In the genomic region with DNA sequence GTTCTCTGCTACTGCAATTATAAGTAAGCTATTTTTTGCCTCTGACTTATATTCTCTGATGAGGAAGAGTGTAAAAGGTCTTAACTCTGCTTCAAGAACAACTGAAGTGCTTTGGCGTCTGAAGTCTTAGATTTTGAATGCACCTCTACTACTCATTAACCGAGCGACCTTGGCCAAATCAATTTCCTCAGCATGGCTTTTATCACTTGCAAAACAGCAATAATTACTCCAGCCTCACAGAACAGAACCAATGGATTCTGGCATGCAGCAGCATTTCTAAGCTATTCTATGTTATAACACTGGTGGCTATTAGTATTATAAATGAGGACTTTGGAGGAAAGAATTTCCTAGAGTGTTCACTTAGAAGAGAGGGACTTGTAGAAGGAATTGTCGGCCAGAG, we compare ENCODE assay signal across 27 mouse cellular contexts.
DNase-seq lines count a peak whose midpoint lies in the region; ATAC-seq and TF ChIP-seq lines count a peak whose summit lies in the region.
"Had no signal": no experiment of that assay in that cellular context is flagged by ENCODE, and none has a peak within 500 bp of the region (broad histone marks: within the 10 kb centered on the region; RNA-seq: fewer than 3 reads in every experiment).

No protein-coding gene starts in this region.

- H3K4me2 ChIP-seq in kidney, embryonic 14.5 days (replicated peaks; ENCODE audit: low read depth, low read length), result no peak overlapping the region
- H3K4me2 ChIP-seq in midbrain, embryonic 15.5 days, result no peak overlapping the region
- H3K4me2 ChIP-seq: embryonic facial prominence, embryonic 12.5 days; hindbrain, embryonic 15.5 days; liver, embryonic 12.5 days; midbrain, embryonic 12.5 days; neural tube, embryonic 13.5 days had no signal

- CTCF ChIA-PET in Patski (lab: Charles Lee), result interaction anchor here (0.9 to 1.0 kb wide), 2 partner anchors 10 to 26 kb away, joined by 3 read pairs; no protein-coding TSS in a partner anchor

- H3K27ac ChIP-seq in kidney, embryonic 14.5 days (ENCODE audit: low read depth, low read length), result peak overlapping the region; percentile 27; the same call in 1 of the 2 replicates
- H3K27ac ChIP-seq in heart, embryonic 10.5 days, result no peak overlapping the region
- no peak overlapping the region for H3K27ac ChIP-seq in midbrain, embryonic 15.5 days
- H3K27ac ChIP-seq: embryonic facial prominence, embryonic 12.5 days; hindbrain, embryonic 10.5 days; hindbrain, embryonic 15.5 days; layer of hippocampus, adult 2 months; liver, embryonic 12.5 days; midbrain, embryonic 12.5 days; neural tube, embryonic 13.5 days had no signal

- no peak for TF ChIP-seq CTCF in Patski (IDR thresholded peaks at IDR 0.05)

- H3K9me3 ChIP-seq in kidney, embryonic 14.5 days (ENCODE audit: control insufficient read depth, low read length), result 0 out of 2 replicates have a peak, but pooled peaks cover 2% of the 10 kb centered on the region
- H3K9me3 ChIP-seq in heart, embryonic 10.5 days, result peaks cover 5% of the 10 kb centered on the region
- H3K9me3 ChIP-seq in midbrain, embryonic 15.5 days, result no peaks in the 10 kb centered on the region
- H3K9me3 ChIP-seq: hindbrain, embryonic 15.5 days; liver, embryonic 12.5 days; megakaryocyte, embryonic 14.5 days; neural tube, embryonic 13.5 days had no signal

- H3K4me3 ChIP-seq in kidney, embryonic 14.5 days (ENCODE audit: low read length), result no peak overlapping the region
- H3K4me3 ChIP-seq in heart, embryonic 10.5 days, result no peak overlapping the region
- H3K4me3 ChIP-seq in midbrain, embryonic 15.5 days, result no peak overlapping the region
- H3K4me3 ChIP-seq: embryonic facial prominence, embryonic 12.5 days; hindbrain, embryonic 10.5 days; hindbrain, embryonic 15.5 days; layer of hippocampus, adult 2 months; liver, embryonic 12.5 days; megakaryocyte, embryonic 14.5 days; midbrain, embryonic 12.5 days; neural tube, embryonic 13.5 days had no signal

- DNase-seq in kidney, adult 11 months, result peak; percentile 33
- no peak for DNase-seq in kidney, postnatal 10 days
- no peak for DNase-seq in Patski (ENCODE audit: low read depth, low spot score)
- peak; percentile 24 to 27 for DNase-seq in kidney, postnatal 36 days
- no peak for DNase-seq in heart, embryonic 10.5 days (ENCODE audit: low spot score)
- no peak for DNase-seq in right cerebral cortex, postnatal 36 days (ENCODE audit: low spot score in 2 of 2)
- DNase-seq: adrenal gland, adult 8-10 months; cerebellum, adult 8-10 months; embryo, embryonic 11 days; gastrocnemius, postnatal 36 days; heart, postnatal 14 days; left cerebral cortex, postnatal 4 days; liver, postnatal 0 days; lung, postnatal 36 days had no signal

- ATAC-seq in Patski, result peak; percentile 58
- ATAC-seq in kidney, embryonic 14.5 days (ENCODE audit: low FRiP score, low TSS enrichment), result no peak
- no peak for ATAC-seq in midbrain, embryonic 15.5 days (replicated peaks)
- ATAC-seq: forebrain, embryonic 14.5 days; inflammation-experienced regulatory T-cells, adult 6 months; liver, embryonic 12.5 days; liver, postnatal 0 days had no signal

- no peak overlapping the region for H3K9ac ChIP-seq in kidney, embryonic 14.5 days (ENCODE audit: low read depth, low read length)
- no peak overlapping the region for H3K9ac ChIP-seq in midbrain, embryonic 15.5 days
- H3K9ac ChIP-seq: embryonic facial prominence, embryonic 12.5 days; hindbrain, embryonic 15.5 days; liver, embryonic 12.5 days; liver, postnatal 0 days; midbrain, embryonic 12.5 days; neural tube, embryonic 13.5 days had no signal

- H3K36me3 ChIP-seq in kidney, embryonic 14.5 days (ENCODE audit: control insufficient read depth, insufficient read depth, low read length), result no peaks in the 10 kb centered on the region
- no peaks in the 10 kb centered on the region for H3K36me3 ChIP-seq in heart, embryonic 10.5 days
- no peaks in the 10 kb centered on the region for H3K36me3 ChIP-seq in midbrain, embryonic 15.5 days (replicated peaks)
- H3K36me3 ChIP-seq: embryonic facial prominence, embryonic 12.5 days; hindbrain, embryonic 15.5 days; liver, embryonic 12.5 days; midbrain, embryonic 12.5 days; neural tube, embryonic 13.5 days had no signal

- peaks cover 18% of the 10 kb centered on the region for H3K4me1 ChIP-seq in kidney, embryonic 14.5 days (ENCODE audit: control insufficient read depth, insufficient read depth, low read length)
- H3K4me1 ChIP-seq in heart, embryonic 10.5 days, result no peaks in the 10 kb centered on the region
- no peaks in the 10 kb centered on the region for H3K4me1 ChIP-seq in midbrain, embryonic 15.5 days
- H3K4me1 ChIP-seq: hindbrain, embryonic 15.5 days; liver, embryonic 12.5 days; midbrain, embryonic 12.5 days had no signal

- in situ Hi-C loops in Patski (cut with MboI; ENCODE audit: low pct_unique_long_range_greater_than_20kb), result no loop called here

- no peaks in the 10 kb centered on the region for H3K27me3 ChIP-seq in Patski
- no peaks in the 10 kb centered on the region for H3K27me3 ChIP-seq in kidney, embryonic 14.5 days (ENCODE audit: control insufficient read depth, insufficient read depth, low read length)
- no peaks in the 10 kb centered on the region for H3K27me3 ChIP-seq in heart, embryonic 10.5 days (ENCODE audit: insufficient read depth, poor library complexity, severe bottlenecking)
- no peaks in the 10 kb centered on the region for H3K27me3 ChIP-seq in midbrain, embryonic 15.5 days (replicated peaks)
- H3K27me3 ChIP-seq: CH12.LX; embryonic facial prominence, embryonic 12.5 days; hindbrain, embryonic 15.5 days; liver, embryonic 12.5 days; megakaryocyte, embryonic 14.5 days; midbrain, embryonic 12.5 days; neural tube, embryonic 13.5 days had no signal

- POLR2A ChIA-PET in Patski (lab: Charles Lee), result no interaction called here

- 45% methylated on average over 4 of the region's 4 CpGs for WGBS in kidney, embryonic 14.5 days
- 80% methylated on average over 4 of the region's 4 CpGs for WGBS in heart, embryonic 10.5 days
- WGBS in midbrain, embryonic 15.5 days, result 70% methylated on average over 4 of the region's 4 CpGs

Comparison
In these comparisons a context has a peak if more than half of its experiments do, and no peak if none do; other contexts are left out.
1. DNase-seq: peak in kidney, adult 11 months (single experiment) and kidney, postnatal 36 days (2 of 2); none in kidney, postnatal 10 days (single experiment), Patski (single experiment), heart, embryonic 10.5 days (single experiment) and right cerebral cortex, postnatal 36 days (0 of 2).